Mouse (Mus musculus): ENCODE measurements at regions not wholly inside any gene's neighbourhood (a gene's known extent, or its start where the extent isn't known, plus 50 kb on each side); places are given as distances from the start of the nearest gene placed in this dataset.
"Not testable (repeated sequence)": the region's sequence is repeated elsewhere in the genome, so short reads cannot be mapped to it uniquely, and the experiment has no call there.

DNA sequence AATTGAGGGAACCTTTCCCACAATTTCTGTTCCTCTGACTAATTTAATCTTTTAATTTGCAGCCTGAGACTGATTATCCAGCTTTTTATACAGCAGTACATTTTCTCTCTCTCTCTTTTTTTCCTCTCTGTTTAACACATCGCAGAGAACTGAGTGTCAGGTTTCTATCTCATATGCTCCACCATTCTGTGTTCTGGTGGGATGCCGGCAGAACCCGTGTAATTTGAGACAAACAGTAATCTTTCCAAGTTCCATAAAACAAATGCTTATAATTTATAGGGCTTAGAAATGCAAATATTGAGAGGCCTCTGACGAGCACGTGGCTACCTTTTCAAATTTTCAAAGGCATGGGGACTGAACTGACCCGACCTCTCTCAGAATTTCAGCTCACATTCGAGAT lies 59.1 kb downstream of the Zbtb18 start:
- DNase-seq: no peak

DNA sequence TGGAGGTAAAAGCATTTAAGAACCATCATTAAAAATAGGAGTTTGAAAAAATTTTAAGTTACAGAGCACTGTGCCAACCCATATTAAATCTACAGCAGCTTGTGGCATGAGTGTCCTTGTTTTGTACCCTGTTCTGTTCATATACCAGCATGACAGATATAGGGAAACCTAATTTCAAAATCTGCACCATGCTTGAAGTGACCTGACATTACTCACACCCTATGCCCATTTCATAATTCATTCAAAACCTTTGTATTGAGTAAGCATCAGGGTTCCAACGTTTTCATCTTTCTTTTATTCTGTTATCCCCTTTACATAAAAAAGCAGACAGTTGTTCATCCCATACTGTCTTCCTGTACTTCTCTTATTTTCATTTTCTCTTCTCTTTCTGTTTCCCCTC lies 61.8 kb downstream of the Zbtb18 start:
- no peak for DNase-seq

DNA sequence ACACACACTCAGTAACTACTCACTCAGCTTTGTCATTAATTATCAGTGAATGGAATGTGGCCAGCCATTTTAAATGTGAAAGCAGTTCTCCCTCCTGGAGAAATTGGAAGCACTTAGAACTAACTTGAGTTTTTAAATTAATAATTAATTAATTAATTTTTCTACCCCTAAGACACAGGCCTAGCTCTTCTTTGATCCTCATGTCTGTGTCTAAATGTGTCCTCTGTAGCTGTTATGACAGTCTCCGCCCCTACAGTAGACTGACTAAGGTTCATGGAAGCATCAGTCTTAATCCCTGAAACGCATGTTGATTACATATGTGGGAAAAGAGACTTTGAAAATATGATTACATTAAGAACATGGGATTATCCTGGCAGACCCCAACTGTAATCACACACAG lies 62.6 kb downstream of the Zbtb18 start:
- DNase-seq: no peak

DNA sequence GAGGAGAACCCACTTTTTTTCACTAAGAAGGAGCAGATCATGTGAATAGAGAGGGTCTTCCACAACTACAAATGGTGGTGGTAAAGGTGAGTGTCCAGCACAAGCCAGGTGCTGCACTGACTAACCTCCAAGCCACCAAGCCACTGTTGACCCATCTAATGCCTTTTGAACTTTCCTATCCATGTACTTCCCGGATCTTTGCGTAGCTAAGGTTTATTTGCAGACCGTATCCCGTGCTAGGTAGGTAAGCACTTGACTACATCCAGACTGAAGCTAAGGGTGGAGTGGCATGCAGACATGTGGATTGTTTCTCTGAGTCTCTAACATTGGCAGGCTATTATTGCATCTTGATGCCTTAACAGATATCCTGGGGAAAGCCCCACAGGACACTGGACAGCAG lies 65.2 kb downstream of the Zbtb18 start:
- not testable (repeated sequence) for DNase-seq

DNA sequence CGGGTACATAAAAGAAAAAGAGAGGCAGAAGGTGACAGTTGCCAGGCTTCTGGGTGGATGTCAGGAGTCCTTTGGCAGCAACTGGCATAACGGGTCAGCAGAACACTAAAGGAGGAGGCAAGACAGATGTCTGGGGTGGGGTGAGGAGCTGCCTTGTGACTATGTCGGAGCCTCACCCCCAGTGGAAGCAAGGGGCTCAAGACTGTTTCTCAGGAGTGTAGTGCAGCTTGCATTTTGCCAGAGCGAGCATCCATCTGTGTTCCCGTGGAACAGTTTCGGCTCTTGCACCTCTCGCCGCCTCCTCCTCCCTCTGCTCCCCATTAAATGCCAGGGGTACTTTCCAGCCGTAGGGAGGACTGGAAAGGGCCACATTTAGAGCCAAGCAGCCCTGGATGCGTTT lies 67.6 kb downstream of the Zbtb18 start:
- no peak for DNase-seq

DNA sequence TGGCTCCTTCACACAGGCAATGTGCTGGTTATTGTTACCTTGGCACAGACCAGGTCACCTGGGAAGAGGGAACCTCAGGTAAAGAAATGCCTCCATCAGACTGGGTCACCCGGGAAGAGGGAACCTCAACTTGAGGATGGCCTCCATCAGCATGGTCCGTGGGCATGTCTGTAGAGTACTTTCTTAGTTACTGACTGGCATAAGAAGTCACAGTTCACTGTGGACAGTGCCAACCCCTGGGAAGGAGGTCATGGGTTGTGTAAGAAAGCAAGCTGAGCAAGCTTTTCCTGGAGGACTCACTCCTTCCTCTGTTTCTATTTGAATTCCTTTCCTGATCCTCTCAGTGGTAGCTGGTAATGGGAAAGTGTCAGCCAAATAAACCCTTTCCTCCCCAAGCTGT lies 70.0 kb downstream of the Zbtb18 start:
- DNase-seq: no peak

DNA sequence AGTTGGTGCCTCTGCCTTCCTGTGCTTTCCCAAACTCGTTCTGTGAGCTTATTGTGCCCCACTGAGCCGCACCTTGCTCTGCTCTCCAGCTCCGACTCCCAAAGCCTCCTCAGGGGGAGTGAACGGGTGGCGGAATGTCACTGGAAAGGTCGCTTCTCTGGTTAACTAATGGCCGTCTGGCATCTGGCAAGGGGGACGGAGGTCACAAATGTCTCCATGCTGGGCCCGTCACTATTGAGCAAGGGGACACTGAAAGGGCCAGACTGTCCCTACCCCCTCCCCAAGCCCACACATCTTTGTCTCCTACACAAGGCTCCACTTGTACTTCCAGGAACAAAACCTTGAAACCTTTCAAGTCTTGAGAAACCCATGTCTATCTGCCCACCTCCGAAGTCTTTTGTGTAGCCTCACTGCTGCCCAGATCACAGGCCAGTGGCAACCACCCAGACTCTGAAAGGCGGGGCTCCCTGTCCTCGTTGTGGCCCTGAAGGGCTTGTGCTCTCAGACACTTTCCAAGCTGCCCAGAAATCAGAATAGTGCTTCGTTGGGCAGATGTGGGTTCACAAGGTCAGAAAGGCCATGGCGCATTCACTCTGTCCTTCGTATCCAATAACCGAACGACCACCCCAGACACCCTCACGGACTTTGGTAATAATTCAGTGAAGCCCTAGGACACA lies 75.9 kb downstream of the Zbtb18 start:
- DNase-seq: no peak

DNA sequence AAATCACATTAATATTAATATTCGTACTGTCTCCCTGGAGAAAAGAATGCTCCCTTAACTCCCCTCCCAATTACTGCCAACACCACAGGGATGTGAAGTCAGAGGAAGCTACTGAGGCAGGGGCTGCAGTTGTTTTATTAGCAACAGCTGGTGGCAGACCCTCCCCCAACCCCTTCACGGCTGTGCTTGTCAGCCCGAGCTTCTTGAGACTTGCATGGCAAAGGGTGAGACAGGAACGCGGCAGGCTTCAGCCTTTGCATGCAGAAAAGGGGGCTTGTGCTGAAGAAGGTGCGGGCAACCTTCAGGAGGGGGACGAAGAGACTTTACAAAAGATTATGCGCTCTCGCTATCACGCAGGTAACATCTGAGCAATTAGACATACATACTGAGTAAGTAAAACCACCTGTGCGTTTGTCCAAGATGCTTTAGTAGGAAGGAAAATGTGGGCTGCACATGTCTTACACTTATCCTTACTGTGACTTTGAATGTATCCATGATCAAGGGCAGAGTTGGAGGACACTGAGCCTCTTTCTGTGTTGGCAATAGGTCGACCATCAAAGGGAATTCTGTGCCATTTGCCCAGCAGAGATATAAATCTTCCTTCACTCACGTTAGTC lies 76.9 kb downstream of the Zbtb18 start:
- no peak for DNase-seq

DNA sequence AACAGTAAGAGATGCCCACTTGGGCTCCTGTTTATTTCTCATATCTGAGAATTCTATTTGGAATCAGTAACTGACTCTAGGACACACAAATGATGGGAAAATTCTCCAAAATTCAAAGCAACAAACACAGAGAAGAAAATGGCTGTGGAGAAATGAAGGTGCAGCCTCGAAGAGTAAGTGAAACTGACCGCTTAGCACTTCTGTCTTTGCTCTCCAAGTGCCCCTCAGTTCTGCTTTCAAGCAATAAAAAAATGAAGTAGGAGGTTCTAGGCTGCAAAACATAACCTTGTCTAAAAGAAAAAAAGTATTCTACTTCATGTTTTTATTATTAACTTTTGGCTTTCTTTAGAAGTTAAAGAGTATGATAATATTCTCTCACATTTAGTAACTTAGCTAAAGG lies 79.0 kb downstream of the Zbtb18 start:
- no peak for DNase-seq

DNA sequence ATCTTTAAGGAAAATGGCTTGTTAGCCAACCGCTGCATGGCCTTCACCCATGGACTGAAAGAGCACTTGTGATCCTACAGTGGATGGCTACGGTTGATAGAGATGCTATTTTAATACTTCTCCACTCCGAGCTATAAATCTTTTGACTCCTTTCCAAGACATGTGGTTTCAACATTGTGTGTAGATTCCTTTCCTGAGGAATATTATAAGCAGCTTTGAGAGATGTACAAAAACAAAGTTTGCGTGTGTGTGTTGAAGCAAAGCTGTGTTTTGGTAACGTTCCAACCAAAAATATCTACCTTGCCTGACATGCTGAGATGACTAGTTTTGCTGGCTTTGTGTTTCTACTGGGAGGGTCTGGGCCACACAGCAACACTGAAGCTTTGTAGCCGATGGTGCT lies 83.0 kb downstream of the Zbtb18 start:
- DNase-seq: no peak

DNA sequence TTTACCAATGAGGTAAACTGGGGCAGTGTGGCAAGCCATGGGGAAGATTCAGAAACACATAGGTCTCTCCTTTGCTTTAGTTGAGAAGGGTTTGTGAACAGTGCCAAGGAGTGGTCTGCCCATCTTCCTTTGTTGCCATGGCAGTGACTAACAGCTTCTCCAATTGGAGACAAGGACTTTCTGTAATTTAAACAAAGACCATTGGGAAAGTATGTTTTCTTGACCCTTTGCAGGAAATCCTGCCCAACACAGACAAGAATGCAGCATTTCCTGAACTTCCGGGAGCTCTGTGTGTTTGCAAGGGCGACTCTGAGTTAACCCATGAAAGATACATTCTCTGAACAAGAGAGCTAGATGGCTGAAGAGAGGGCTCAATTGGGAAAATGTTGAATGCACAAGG lies 89.6 kb downstream of the Zbtb18 start:
- DNase-seq: peak; percentile 11 to 45

DNA sequence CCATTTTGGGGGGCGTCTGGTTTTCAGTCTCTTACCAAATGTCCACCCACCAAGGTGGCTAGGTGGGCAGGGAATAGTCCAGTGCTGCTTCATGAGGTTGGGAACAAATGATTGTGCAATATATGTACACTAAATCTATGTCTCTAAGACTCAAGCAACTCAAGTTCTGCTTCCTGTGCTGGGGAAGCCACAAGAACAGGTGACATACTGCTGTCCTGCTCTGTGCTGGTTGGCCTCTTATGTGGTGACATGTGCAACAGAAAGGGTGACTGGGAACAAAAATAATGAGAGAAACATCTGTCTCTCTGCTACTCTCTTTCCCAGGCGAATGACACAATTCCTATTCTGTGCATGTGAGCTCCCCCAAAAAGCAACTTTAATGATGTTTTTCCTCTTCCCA lies 90.5 kb downstream of the Zbtb18 start:
- DNase-seq: no peak

DNA sequence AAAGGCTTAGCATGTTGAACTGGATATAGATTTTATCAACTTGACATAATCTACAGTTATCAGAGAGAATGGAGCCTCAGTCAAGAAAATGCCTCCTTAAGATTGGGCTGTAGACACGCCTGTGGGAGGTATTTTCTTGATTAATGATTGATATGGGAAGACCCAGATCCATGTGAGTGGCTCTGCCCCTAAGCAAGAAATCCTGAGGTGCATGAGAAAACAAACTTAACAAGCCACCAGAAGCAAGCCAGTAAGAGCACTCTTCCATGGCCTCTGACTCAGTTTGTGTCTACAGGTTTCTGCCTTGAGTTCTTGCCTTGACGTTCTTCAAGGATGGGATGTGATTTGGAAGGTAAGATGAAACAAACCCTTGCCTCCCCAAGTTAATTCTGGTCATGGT lies 91.2 kb downstream of the Zbtb18 start:
- DNase-seq: no peak

DNA sequence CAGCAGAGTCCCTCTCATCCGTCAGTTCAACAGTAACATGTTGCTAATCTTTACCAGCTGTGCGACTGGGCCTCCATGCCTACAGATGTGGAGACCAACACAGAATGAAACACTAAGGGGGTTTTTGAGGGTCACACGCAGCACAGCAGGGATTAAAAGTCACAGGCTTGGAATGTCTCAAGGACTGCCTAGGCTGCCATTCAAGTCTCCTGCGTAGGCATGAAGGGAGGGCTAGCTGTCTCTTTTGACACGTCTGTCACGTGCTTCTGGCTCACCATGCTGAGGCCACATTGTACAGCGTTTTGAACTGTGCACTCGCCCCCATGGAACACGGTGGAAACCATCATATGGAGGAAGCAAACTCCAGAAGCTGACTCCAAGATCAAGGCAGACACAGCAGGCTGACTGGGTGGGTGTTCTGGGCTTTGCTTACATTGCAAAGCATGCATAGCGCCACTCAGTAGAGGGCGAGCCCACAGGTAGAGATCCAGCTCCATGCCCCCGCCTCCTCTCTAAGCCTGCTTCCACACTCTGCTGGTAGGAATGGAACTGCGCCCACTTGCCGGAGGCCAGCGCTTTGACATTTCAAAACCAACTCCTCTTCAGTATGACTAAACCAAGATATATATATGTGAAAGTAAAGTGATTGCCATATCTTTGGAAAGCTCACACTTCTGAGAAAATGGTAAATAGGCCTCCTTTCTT lies 103.0 kb downstream of the Zbtb18 start:
- DNase-seq: no peak

DNA sequence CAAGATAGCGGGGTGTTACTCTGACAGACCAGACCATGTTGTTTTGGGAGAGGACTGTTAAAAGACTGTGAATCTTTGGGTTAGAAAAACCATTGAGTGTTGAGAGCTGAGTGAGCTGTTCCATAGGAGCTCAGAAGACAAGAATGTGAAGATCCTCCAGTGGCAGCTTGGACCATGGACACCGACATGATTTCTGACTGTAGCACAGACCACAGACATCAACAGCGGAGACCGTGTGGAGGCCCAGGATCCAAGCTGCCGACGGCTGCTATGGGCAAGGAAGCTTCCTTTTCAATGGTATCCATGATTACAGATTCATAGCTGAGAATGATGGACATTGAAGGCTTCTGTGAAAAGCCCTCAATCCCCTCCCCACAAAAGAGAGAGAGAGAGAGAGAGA lies 105.6 kb downstream of the Zbtb18 start:
- DNase-seq: no peak

DNA sequence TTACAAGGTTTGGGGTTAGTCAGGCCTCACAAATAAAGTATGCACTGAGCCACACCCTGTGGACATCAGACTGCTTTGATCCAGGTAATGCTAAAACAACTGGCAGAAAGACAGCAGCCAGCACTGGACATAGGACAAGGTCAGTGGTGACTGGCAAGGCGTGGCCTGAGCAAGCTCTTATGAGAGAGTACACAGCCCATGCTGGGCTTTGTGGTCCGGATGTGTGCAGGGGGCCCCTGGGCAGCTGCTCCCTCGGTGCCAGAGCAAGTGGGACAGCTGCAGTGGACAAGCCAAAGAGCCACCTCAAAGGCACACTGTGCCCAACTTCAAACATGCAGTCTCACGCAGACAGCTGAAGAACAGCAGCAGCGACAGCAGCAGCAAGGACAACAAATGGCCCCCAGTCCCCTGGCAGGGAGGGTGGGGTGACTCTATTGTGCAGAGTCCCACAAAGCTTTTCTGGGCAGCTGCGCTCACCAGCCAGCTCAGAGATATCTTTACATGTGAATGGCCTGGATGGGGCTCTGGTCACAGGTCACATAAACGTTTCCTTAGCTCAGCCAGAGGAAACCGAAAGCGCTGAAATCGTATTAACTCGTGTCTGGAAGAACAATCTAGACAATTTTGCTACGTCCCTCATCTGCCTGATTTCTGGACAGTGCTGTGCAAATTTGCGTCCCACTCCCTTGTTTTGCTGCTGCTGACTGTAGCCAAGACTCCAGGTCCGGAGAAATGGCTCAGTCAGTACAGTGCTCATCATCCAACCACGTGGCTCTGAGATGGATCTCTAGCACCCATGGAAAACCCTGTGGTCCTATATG lies 113.5 kb downstream of the Zbtb18 start:
- peak; percentile 11 to 40 for DNase-seq

DNA sequence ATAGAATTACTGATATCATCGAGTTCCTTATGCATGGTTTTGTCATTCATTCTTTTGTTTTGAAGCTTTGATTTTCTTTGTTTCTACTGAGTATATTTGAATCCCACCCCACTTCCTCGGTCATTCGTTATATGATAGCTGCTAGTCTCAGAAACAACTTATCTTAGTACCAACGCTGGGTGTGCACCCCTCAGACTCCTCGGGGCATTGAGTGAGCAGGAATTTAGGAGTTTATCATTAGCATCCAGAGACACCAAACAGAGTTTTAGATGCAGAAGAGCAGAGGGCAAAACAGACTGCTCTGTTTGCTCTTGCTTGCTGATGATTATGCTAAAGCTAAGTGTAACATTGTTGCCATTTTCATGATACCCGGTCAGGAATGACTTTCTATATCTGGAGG lies 115.3 kb downstream of the Zbtb18 start:
- no peak for DNase-seq

DNA sequence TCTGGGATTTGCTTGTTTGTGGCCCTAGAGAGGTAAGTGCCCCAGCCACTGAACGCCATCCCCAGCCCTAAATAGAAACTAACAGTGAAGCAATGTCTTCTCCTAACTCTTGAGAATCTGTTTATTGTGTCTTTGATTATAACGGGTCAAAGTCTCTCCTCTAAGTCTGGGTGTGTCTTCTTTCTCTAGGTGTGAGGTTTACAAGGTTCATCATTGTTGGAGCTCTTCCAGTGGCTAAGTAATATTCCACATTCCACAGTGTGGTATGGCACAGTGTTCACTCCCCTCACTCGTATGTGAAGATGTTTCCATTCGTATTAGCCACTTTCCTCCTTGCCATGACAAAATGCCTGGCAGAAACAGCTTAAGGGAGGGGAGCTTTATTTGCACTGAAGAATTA lies 115.7 kb downstream of the Zbtb18 start:
- DNase-seq: no peak

DNA sequence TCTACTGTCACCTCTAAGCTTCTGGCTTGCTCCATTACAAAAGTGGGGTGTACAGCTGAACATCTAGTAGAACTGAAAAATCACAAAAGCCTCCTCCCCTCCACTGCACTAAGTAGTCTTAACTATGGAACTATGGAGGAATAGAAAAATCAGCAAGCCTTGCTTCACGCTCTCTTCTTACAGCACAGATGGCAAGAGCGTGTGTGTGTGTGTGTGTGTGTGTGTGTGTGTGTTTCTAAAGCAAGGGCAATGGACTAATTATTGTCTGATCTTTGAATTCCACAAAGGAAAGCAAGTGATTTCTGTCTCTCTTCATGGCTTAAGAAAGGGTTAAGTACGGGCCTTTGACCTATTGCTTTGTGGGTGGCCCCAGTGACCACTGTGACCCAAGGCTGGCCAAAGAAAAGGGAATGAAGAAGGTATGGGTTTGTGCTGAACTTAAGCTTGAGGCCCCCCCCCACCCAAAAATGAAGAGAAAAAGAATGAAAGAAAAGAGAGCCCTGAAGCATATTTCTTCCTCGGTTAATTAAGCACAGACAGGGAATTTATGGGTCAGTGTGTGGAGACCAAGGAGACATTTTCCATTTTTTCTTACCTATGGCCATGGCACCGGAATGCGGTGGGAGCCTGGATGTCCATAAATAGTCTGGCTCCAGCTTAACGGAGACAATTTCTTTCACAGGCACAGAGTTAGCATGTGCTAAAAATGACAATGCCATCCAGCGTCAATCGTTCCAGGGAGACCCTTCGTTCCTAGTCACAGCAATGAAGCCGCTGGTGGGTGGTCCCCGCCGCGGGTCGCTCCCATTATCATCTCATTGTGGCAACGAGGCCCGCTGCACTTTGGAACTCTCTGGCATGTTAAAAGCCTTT lies 119.8 kb downstream of the Zbtb18 start:
- DNase-seq: no peak

DNA sequence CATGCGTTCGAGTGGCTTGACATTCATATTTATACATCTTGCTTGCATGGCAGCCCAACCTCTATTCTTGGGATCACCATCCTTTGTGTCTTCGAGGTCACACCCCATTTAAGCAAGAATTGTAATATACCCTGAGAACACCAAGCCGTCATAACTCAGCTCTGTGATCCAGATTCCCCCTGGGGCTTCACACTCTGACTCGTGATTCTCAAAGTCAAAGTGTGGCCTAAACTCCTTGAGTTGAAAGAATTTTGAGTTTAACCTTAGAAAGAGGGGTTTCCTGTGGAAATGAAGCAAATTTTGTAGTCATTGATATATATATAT lies 120.4 kb downstream of the Zbtb18 start:
- no peak for DNase-seq

DNA sequence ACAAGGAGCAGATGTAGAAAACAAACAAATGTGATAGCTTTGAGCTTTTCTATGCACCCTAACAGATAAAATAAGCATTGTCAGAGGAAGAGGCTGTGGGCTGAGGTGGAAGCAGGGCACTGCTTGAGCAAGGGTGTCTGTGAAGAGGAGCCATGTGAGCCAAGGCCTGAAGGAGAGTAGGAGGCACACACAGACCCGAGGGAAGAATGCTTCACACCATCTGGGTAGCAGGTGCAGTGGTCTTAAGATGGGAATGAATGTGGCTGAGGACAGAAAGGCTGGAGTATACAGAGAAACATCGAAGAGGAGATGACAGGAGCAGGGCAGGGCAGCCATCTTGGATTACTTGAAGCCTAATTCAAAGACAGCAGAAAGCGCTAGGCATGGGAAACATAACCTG lies 123.5 kb downstream of the Zbtb18 start:
- no peak for DNase-seq

DNA sequence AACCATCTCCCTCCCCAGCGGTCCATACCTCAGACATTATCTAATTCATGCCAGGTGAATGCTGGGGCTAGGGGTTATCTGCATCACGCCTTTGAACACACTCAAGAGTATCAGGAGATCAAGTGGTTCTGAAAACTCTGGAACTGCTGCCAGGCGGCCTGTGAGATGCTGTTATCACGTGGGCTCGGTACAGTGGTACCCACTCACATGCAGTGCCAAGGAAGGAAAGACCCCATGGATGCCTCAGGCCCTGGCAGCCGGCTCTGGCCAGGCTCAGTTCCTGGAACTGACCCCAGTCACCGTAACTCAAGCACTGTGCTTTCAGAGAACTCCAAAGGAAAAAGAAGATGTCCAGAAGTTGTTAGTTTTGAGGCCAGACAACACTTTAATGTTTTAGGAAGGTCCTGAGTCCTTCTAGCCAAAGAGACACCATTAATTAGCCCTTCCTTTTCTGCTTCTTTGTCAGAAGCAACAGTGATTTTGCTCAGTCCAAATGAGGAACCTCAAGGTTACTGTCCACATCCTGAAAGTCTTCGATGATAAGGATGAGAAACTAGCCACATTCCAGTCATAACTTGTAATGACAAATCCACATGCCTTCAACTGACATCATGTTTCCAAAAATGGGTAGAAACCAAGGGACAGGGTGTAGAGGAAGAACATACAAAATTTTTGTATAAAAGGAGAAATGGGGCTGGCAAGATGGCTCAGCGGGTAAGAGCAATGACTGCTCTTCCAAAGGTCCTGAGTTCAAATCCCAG lies 126.1 kb downstream of the Zbtb18 start:
- DNase-seq: no peak
